Mouse (Mus musculus) thymus, postnatal 36 days (tissue): ENCODE measurements around the gene Gm10282.
A peak's percentile ranks its signal among the peaks of the same experiment; 100 is the strongest.

Experiments
- DNase-seq, 2 experiments: peaks; one replicate each; pipeline ENCODE4 v3.0.0; 2022; ENCODE audit warnings: mixed read lengths in 2 of 2

Gene Gm10282

DNA sequence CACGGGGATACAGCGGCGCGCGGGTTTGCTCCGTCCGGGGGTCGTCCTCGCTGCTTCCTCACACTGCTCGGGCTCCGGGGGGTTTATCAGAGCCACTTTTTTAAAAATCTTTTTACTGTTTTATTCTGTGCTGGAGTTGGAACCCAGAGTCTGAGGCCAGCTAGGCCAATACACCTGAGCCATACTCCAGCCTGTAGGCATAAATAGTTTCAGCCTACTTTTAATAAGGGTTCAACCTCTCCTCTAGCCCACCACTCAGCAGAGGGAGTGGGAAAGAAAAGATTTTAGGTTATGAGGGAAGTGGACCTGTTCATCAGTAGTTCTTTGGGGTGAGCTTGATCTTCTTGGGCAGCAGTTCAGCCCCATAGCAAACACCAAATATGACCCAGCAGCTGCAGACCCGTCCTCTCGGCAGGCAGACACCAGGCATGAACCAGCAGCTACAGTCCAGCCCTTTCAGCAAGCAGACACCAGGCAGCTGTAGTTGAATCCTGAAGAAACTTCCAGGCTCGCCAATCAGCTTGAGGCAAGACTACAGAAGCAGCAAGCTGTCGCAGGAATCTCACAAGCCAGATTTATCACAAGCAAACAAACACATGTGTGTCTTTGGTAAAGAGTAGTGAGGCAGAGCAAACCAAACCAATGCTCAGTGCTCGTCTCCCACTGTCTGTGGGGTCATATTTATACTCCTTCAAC is at the start of gene Gm10282:
TSS of gene Gm10282 (minus strand) at position 51 of the 696 bp plus-strand sequence.
- DNase-seq: no peak

DNA sequence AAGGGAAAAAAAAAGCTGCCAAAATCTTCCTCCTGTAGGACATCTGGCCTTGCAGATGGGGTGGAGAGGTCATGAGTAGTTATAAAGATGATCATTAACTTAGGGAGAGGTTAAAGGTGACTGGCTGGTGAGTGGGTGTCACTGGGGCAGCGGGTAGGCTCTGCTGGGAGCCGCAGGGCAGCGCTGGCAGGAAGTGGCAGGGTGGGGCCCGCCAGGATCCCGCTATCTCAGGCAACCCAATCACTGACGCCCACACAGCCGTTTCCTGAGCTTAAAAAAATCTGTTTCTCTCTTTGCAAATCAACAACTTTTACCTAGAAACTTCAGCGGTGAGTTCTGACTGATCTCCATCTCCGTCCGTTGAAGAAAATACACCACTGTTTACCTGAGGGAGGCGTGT is 49.2 kb upstream of the Gm10282 start:
- DNase-seq: peak; percentile 71 to 81

DNA sequence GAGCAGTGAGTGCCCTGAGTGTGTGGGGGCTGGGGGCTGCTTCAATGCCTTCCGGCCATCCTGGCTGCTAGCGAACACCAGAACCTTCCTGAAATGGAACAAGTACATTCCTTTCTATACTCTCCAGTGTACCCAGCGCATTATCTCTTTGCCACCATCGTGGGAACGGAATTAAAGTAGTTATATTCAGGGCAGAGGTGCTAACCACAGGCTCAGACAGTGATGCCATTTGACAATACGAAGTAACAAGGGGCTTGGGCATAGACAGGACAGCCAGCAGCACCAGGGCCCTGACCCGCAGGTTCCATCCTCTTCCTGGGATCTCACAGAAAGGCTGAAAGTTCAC is 48.6 kb upstream of the Gm10282 start:
- DNase-seq: peak in 1 of 2 experiments; percentile 41

DNA sequence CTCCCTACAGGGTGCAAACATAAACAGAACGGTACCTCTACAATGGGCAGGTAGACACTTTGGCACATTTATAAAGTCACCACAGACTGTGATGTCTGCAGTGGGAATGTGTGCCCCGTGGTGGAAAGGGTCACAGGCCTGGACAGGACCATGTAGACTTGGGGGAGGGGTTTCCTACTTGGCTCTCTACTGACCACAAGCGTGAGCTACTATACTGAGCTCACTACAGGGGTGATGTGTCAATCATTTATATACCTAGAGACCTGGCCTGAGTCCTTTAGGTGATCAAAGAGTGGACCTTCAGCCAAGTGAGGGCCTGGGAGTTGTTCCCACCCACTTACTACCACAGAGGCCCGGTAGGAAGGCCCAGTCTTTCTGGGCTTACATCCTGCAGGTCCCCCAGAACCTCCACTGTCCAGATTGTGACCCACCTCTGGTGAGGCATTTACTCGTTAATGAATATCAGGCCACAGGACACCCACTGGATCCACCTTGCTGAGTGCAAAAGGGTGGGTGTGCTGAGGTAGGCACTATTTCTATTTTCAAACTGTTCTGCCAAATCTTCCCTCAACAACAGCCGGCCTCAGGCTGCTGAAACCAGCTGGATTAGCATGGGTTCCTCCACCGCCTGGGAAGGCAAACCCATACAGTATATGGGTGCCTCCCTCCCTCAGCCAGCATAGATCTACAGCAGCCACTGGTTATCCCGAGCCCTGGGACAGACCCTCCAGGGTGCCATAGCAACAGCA is 48.1 kb upstream of the Gm10282 start:
- DNase-seq: no peak

DNA sequence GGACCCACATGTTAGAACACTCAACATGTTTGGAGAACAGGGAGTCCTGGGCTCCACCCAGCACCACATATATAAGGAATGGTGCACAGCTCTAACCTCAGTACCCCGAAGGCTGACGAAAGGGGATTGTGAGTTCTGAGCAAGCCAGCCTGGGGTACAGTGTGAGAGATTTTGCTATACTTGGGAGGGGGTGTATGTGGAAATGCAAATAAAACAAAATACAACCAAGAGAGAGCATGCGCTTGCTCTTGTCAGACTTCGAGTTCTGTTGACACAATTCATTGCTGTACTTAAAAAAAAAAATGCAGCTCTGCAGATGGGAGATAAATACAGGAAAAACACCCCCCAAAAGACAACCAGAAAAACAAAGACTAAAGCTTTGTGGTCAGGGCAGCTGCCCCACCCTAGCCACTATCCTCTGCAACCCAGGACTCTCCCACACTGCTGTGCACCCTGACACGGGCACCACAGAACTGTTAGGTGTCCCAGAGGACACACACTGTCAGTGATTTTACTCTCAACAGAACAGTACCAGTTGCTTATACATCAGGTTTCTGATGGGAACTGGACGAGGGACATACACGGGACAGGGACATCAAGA is 46.4 kb upstream of the Gm10282 start:
- DNase-seq: no peak

DNA sequence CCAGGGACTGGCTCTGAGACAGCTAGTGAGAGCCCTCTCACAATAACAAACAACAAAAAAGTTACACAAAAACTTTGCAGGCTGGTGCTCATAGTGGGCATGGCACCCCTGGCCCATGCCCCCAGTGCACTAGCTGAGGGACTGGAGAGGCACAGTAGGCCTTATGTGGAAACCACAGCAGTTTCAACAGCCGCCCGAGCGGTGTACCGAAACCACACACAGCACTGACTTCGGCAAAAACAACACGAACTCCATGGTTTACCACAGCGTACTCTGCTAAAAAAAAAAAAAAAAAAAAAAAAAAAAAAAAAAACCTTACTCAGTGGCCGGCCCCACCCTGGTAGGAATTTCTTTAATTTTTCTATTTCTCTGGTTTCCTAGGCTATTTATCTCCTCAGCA is 45.7 kb upstream of the Gm10282 start:
- peak; percentile 72 to 80 for DNase-seq

DNA sequence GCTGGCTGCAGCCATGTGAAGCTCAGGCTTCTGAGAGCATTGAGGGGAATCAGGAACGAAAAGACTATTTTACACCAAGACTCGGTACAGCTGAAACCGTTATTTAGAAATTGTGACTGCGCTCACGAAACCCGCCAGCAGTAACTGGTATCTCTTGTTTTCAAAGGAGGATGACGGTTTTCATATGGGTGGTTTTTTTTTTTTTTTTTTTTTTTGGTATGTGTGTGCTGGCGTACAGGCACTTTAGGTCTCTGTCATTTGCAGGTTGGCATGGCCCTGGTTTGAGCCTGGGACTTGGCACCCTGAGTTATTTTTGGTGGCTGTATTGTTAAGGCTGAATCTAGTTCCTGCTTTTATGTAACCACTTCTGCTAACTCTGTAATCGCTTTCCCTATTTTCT is 44.8 kb upstream of the Gm10282 start:
- DNase-seq: peak in 1 of 2 experiments; percentile 40

DNA sequence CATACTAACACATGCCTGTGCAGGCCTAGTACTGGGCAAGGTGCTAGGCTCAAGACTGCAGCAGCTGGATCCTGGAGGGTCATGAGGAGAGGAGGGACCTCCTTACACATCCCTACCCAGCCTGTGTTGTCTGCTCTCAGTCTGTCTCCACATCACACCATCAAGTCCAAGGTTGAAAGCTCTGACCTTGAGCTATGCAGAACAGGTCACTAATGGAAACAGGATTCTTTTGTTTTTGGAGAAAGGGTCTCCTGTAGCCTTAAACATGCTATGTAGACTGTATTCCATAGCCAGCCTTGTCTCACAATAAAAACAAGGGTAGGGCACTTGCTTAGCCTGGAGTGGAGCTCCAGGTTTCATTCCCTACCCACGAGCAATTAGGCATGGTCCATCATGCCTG is 43.9 kb upstream of the Gm10282 start:
- no peak for DNase-seq

DNA sequence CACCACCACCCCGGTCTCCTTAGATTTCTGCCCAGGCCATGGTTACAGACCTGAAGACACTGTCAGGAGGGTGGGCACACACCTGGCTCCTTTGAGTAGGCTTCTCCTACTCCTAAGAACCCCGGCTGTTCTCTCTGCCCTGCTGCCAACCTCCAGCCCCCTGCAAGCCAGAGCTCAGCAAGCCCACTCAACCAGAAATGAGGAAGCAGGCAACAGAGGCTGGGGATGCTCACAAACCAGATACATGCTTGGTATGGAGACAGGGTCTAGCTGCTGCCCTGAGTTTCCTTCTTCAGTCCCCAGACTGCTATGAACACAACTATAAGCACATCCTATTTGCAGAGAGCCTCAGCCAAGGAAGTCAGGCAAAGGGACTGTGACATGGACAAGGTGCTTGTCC is 43.1 kb upstream of the Gm10282 start:
- DNase-seq: no peak

DNA sequence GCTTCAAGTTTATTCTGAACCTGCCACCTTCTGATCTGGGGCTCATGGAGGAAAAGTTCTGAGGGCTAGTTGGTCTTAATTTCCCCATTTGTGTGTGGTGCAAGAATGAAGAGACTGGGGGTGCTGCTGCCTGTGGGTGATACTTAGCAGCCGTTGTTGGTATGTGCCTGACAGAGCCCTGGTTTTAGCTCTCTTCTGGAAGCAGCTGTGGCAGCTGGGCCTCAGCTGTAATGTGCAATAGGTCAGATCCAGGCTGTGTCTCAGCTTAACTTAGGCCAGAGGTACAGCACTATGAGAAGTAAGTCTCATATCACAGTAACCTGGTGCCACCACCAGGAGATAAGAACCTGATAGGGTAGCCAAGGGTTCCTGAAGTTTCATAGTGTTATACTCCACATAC is 42.5 kb upstream of the Gm10282 start:
- no peak for DNase-seq

DNA sequence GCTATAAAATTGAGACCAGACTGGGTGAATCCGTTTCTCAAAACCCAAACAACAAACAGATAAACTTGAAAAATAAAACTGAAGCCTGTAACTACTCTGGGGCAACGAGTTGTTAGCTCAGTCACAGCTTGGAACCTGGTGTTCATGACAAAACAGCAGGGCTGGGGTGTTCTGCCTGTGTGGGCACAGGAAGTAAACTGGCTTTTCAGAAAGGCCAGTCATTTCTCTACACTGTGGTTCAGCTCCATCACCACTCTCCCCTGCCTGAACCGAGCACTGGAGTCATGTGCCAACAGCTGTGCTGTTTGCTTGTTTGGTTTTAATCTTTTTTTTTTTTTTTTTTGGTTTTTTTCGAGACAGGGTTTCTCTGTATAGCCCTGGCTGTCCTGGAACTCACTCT is 38.7 kb upstream of the Gm10282 start:
- no peak for DNase-seq

DNA sequence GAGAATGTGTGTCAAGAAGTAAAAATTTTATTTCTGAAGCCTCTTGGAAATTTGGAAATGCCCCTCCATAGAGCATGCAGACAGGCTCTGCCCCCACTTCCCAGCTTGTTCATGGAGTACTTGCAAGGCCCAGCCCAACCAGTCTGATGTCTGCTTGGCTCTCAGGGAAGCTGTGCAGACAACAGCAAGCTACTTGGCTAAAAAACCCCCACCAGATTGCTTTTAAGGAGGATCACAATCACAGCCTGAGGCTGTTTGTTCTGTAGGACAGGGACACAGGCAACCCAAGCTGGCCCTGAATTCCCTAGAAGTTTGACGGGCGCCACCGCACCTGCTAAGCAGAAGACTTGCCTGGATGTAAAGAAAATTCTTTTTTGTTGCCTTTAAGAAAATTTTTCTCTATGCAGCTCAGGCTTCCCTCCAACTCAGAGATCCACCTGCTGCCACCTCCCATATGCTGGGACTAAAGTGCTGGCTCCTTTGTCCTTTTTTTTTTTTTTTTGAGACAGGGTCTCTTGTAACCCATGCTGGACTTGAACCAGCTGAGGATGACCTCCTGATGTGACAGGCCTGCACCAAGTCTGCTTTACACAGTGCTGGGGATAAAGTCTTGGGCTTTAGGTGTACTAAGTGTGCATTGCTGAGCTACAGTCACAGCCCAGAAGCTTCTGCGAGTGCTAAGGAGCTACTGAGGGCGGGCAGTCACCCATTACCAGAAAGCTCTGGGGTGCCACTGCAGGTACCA is 37.7 kb upstream of the Gm10282 start:
- no peak for DNase-seq

DNA sequence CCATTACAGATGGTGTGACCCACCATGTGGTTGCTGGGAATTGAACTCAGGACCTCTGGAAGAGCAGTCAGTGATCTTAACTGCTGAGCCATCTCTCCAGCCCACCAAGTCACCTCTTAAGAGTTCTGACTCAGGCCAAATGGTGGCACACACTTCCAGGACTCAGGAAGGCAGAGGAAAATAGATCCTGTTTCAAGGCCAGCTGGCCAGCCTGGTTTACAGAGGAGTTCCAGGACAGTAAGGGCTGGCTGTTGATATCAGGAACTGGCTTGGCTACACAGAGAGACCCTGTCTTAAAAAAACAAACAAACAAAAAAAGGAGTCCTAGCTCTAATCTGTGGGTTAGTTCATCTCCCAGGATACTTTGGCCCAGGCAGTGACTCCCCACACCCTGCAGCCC is 32.0 kb upstream of the Gm10282 start:
- no peak for DNase-seq

DNA sequence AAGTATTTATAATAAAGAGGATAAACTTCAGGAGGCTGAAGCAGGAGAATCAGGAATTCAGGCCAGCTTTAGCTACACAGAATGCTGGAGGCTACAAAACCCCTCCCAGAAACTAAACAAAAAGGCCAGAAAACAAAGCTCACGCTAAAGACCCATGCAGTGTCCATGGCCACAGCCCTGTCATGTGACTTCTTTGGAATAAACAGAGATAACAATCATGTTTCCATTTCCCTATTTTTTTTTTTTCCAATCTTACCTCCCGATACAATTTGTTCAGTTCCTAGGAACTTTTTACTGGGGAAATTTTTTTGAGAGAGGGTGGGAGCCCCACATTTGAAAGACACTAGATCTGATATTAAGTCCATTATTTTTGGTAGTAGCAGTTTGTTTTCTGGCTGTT is 31.2 kb upstream of the Gm10282 start:
- DNase-seq: no peak

DNA sequence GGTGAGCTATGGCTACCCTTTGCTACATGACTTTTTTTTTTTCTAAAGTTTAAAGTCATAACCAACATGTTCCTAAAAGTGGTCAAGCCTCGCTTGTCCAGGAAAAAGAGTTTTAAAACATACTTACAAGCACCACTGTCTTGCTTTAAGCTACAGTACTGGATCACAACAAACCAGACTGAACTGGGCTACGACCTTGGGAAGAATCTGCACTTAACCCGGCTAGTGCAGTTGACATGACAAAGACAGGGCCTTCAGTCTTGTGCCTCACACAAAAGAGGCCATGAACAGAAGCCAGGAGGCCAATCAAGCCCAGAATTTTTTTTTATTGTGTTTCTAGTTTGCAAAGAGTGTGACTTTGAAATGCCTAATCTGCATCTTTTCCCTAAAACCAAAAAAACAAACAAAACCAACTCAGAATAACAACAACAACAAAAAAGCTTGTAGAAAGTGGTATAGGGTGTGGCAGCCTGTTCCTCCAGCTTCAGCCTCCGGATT is 29.1 kb upstream of the Gm10282 start:
- no peak for DNase-seq

DNA sequence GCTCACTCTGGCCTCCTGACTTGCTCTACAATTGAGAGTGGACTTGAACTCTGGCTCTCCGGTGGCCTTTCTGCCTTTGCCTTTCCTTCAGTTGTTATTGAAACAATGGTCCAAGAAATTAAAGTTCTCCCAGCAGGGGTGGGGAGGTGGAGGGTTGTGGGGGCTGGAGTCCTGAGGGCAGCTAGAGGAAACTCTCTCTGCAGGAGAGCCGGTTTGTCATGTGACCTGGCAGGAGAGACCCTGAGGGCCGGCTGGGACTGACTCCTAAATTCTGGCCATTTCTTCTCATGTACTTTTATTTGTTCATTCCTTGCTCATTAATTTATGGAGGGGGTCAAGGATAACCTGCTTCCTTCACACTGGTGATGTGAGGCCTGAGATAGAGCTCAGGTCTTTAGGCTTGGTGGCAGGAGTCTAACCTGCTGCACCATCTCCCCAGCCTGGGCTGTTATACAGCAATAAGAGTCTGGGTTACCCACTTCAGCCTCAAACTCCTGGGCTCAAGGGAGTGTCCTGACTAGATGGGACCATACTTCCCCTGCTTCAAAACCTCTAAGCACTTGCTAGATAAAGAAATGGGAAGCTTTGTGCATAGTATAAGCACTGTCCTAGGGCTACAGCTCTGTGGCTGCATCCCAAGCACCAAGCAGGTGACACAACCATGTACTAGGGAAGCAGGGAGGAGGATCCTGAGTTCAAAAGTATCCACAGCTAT is 28.5 kb upstream of the Gm10282 start:
- no peak for DNase-seq

DNA sequence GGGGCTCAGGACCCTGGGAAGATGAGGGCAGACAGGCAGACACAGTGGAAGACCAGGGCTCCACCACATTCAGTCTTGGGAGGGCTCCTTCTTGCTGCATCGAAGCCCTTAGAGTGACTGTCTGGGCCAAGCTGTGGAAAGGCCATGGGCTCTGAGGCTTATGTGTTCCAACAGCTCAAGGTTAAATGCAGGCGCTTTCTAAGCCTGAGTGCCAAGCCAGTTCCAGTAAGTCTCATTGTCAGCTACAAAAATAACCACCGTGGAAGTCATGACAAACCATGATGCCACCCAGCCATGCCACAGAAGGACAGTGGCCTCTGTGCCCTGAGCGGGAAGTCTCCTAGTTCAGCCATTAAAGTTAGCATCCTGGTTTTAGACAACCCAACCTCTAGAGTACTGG is 26.6 kb upstream of the Gm10282 start:
- DNase-seq: no peak

DNA sequence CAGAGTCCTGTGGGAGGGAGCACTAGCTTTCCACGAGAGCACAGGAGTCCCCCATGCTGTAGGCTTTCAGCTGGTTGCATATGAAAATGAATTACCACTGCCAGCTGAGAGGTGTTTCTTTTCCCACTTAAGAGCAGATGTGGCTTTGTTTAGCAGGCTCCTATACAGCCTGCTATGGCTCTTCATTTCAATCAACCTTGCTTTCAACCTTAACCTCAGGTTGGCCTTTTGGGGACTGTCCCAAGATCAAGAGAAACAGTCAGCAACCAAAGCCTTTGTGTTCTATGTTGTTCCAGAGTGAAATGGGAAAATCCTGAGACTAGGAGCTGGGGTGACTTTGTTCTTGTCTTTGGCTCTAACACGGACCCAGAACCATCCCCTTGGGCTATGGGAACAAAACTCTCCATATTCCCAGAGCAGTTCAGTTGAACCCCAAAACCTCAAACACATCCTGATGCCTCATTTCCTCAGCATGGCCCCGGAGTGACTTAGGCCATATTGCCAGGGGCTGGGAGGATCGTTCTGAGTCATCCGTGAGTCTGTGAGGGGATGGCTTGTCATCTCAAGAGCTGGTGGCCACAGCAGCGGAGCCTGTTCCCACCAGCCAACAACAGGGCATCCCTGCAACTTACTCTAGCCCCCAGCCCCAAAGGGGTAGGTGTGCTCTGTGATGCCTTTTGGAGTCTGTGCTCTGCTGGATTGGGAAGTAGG is 25.9 kb upstream of the Gm10282 start:
- DNase-seq: no peak

DNA sequence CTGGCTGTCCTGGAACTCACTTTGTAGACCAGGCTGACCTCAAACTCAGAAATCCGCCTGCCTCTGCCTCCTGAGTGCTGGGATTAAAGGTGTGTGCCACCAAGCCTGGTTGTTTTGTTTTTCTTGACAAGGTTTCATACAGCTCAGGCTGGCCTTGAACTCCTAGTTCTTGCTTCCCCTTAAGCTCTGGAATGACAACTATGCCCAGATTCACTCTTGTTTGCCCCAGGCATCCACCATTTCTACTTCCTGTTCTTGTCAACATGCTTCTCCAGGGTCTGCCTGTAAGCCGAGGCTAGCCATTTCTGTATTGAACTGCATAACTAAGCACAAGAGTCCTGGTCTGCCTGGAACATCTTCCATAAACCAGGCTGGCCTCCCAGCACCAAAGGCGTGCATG is 24.1 kb upstream of the Gm10282 start:
- DNase-seq: no peak

DNA sequence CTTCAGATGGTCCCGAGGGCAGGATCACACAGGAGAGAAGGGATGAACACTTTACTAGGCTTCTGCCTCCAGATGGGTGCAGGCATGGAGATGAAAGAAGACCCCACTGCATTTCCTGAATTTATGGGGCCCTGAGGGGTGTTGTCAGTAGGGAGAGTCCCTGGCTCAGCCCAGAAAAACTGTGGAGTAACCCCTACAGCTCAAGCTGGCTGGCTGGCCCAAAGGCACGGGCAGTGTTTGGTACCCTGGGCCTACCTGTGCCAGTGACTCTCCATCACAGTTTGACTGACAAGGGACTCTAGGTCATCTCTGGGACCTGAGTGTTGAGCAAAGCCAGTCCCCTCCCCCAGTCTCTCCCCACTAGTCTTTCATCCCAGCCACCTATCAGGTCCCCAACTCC is 19.6 kb upstream of the Gm10282 start:
- DNase-seq: no peak

DNA sequence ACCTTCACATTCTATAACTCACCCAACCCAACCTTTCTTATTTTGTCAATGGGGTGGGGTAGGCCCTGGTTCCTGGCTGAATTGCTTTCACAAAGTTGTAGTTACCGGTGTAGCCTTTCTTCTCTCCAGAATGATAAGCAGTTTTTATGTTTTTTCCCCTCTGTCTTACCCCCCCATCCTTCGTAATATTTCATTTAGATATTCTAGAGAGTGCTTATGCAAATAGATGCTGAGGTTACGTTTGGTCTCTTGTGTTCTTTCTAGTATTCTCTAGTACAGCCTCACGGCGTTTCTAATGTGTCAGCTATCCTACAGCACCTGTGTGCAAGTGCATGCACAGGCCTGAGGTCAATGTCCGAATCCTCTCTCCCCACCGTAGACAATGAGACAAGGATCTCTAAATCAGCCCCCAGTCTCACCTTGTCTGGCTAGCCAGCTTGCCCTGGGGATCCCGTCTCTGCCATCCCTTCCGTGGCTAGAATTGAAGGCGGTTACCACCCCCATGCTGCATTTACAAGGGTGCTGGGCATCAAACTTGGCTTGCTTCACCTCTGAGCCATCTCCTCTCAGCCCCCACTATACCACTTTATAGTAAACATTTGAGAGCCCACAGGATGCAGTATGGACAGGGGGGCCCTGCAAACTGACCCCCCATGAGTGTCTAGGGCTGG is 19.1 kb upstream of the Gm10282 start:
- no peak for DNase-seq
